Mouse (Mus musculus) T-cell, adult 2 months (primary cell): ENCODE measurements at regions not wholly inside any gene's neighbourhood (a gene's known extent, or its start where the extent isn't known, plus 50 kb on each side); places are given as distances from the start of the nearest gene placed in this dataset.

Experiments
- DNase-seq: peaks from one replicate; pipeline ENCODE4 v3.0.0; 2022; ENCODE audit warnings: low spot score

DNA sequence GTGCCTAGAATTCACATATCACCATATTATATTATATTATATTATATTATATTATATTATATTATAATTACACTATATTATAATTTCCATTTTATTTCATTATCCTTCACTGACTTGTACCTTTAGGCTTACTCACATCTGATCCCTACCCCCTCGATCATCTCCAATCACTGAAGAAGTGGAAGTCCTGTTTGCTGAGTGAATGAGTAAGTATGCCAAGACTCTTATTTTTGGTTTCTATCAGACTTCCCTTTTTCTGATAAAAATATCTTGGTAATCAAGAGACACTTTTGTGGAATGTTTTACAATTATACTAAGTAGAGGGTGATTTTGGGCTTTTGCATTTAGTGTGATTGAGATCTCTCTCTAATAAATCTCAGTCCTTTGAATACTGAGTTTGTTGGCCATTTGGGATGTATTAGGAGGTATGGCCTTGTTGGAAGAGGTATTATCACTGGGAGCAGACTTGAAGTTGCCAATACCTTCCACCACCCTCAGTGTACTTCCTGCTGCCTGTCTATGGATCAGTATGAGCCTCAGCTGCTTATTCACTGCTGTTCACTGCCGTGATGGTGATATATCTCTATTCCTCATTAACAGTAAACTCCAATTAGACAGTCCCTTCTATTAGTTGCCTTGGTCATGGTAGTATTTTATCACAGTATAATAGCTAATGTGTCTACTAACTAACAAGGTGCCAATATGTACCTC is 665.3 kb downstream of the Adgrl2 start:
- DNase-seq: no peak

DNA sequence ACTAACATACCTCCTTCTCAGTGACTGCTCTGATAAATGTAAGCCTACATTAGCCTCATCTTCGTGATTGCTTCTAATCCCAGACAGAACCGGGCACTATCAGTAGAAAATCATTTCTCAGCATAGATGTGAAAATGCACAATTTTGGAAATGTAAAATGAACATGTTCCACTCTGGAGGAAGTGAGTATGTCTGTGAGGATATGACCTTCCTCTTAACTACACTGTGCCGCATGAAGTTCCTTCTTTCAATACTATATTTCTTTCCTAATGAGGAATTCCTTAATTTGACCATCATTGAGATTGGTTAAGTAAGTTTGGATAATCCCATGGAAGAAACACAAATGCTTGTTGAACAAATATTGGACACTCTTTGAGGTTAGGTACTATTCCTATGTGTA is 668.5 kb downstream of the Adgrl2 start:
- DNase-seq: no peak

GRCm38 (mm10) chr3:148316198-148316597 is 674.2 kb downstream of the Adgrl2 start:
- DNase-seq: no peak

DNA sequence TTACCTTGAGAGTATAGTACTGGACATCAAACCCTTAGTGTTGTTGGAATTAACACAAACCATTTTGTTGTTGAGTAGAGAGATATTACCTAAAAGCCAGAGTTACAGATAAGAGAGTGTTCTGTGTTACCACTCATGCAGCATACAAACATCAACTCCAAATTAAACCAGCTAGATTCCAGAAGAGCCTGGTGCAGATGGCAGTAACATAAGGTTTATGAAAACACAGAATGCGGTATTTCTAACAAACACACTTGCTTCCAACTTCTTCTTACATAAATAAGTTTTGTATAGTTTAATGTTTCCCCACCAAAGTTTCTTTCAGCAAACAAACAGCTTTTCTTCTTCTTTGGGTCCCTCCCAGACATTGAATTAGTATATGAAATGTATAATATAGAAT is 675.1 kb downstream of the Adgrl2 start:
- DNase-seq: no peak

- no peak for DNase-seq
These were observed 694.8 kb downstream of the Adgrl2 start for GRCm38 (mm10) chr3:148295515-148295914.

GRCm38 (mm10) chr3:148278978-148279377 is 711.4 kb downstream of the Adgrl2 start:
- no peak for DNase-seq

DNA sequence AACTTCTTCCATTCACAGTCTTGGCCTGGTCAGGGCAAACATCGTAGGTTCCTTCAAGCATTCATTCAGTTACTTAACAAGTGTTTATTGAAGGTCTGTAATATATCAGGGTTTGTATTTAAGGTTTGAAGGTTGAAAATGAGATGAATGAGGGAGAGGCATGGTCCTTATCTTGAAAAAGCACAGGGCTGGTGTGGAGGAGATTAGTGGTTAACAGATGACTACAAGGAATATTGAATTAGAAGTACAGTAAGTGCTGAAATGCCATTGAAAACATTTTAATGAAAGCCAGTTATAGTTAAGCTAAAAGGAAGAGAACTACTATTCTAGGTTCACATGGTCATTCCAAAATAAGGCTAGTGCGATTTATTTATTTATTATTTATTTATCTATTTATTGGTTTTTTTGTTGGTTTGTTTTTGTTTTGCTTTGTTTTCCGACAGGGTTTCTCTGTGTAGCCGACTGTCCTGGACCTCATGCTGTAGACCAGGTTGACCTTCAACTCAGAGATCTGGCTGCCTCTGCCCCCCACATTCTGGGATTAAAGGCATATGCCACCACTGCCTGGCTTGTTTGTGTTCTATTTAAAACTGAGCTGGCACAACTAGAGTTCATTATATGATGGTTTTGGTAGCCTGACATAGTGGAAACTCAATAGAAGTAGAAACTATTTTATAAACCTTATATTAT is 718.1 kb downstream of the Adgrl2 start:
- DNase-seq: no peak

DNA sequence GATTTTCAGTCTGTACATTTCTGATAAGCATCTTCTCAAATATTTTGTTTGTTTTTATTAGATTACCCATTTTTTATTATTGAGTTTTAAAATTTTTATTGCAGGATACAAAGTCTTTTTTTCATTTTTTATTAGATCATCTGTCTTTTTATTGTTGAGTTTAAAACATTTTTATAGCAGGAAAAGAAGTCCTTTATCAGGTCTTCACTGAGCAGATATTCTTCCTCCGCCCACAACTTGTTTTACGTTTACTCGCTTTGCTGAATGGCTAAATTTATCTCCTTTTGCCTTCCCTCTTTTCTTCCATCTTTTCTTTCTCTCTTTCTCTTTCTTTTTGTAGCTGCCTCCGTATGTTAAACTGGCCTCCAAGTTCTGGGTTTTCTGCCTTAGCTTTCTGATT is 721.5 kb downstream of the Adgrl2 start:
- no peak for DNase-seq

- no peak for DNase-seq
These were observed 731.1 kb downstream of the Adgrl2 start for GRCm38 (mm10) chr3:148259211-148259610.

DNA sequence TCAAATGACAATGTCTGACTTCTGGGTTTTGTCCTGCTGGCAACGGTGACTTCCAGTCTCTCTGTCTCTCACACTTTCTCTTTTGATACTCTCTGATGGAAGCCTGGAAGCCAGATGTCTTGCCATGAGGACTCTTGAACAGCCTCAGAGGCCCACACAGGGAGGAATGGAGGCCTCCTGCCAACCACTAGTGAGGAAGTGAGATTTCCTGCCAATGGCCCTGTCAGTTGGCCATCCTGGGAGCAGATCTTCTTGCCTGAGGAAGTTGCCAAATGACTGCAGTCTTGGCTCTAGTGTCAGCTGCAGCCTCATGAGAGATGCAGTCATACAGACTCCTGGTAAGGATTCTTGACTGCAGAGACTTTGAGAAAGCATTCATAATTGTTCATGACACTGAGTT is 741.7 kb downstream of the Adgrl2 start:
- DNase-seq: no peak

DNA sequence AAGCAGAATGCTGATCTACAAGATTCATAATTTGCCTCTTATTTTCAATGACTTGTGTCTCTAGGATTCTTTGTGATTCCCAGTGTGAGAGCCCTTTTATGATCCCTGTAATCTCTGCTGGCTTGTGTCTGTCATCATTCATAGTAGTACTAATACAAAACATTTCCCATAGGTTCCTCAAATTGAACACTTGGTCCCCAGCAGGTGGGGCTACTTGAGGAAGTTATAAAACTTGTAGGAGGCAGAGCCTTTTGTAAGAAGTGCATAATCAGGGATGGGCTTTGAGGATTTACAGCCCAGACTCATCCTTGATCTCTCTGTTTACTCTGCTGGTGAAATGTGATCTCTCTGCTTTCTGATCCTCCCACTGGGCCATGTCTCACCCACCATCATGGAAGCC is 743.6 kb downstream of the Adgrl2 start:
- no peak for DNase-seq

DNA sequence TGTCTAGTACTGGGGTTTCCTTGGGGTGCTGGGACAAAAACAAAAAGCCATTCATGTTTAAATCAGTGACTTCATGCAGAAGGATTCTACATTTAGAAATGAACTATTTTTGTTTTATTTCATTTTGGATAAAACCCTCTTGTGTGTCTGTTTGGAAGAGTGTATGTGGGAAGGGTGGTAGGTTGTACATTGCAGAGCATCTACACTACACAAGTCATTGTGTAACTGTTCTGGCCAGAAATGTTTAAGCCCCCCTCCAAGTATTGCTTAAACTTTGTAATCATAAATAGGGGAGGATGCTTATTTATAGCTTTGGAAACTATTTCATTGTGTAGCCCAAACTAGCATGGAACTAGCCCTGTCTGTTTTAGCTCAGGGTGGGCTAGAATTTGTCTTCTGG is 752.3 kb downstream of the Adgrl2 start:
- DNase-seq: no peak

DNA sequence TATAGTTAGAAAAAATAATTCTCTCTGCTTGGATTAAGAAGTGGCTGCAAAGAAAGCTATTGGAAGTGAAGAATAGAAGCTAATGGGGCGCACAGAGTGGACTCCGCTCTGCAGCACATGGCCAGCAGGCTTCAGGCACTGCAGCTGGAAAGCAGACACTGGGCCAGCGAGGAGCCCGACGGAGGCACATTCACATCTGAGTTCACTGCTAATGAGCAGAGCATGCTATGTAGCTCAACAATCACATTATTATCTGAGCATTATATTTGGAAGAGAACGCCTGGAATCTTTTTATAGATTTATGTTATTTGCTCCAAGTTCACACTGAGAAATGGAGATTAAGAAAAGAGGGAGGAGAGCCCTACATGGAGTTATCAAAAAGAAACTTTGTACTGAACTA is 752.8 kb downstream of the Adgrl2 start:
- DNase-seq: no peak

GRCm38 (mm10) chr3:148233616-148234015 is 756.7 kb downstream of the Adgrl2 start:
- no peak for DNase-seq

DNA sequence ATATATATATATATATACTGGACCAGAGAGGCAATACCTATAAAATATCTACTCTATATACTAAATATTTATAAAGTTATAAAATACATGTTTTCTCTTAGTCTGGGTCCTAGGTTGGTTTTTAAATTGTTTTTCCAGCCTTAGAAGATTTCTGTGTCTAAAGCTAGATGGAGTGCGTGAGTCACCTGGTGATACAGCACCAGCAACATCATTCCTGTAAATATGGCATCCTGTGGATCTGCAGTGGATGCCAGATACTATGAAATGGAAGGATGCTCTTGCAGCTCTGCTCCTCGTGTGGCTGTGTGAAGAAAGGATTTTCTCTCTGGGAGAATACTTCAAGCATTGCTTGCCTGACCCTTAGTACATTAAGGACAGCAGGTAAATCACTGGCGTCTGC is 761.2 kb downstream of the Adgrl2 start:
- DNase-seq: no peak

DNA sequence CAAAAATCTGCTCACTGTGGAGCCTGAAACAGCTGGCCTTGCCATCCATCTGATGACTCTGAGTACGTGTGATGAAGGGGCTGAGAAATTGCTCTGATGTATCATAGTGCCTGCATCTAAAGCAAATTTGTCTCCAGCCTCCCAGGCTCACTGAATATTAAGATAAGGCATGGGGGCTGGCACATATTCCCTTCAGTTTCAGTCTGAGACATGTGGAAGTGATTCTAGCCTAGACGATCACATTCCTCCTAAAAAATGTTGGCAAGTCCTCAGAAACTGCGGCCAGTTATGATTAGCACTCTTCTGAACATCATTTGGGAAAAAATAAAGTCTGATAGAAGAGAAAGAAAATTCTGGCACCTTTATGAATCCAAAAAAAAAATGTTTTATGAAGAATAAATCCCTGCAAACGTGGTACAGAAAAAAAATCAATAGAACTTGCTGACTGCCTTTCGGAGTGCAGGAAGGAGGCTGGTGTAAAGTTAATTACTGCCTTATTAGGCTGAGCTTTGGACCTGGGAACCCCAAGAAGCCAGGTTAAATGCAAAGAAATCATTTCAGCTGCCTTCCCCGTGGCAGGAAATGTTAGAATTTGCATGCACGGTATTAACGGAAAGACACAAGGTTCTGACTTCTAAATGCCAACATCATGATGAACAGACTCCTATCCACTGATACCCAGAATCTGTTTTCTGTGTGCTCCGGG is 762.2 kb downstream of the Adgrl2 start:
- DNase-seq: no peak

- no peak for DNase-seq
These were observed 769.5 kb downstream of the Adgrl2 start for GRCm38 (mm10) chr3:148220826-148221225.

DNA sequence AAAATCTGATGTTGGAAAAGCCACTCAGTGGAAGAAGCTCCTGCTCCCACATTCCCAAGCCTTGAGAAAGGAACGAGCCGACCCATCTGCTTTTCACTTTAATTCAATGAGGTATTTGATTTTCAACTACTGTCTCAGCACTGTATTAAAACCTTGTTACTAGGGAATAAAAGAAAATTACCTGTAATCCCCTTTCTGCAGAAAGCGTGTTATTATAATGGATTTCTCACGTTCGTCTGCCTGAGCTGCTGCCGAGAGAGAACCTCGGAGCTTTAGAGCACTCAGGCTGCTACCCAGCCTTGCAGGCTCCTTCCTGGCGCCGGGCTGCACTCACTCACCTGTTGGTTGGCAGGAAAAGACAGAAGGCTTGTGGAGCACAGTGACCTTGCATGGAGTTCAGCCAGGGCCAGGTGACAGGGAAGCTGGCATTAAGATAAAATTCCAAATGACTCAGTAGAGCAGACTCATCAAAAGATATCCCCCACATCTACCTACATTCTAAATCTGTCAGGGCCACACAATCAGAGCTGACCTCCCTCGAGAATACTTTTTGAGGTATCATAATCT is 770.2 kb downstream of the Adgrl2 start:
- no peak for DNase-seq

GRCm38 (mm10) chr3:148202148-148202547 is 788.2 kb downstream of the Adgrl2 start:
- no peak for DNase-seq

DNA sequence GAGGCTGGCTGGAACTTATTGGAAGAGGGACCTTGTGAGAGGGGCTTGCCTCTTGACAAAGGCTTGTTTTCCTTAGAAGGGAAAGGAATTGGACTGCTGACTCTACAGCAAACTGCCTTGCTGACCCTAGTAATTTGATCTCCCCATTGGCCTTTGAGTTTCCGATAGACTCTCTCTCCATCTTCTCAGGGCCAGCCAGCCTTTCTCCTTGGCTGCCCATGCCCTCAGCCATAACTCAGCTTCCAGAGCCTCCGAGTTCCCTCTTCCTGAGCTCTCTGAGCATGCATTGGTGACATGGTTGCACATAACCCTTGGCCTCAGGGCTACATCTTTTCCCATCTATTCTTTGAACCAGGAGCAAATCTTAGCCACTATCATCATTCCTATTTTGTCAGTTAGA is 803.7 kb downstream of the Adgrl2 start:
- no peak for DNase-seq

GRCm38 (mm10) chr3:148167556-148167955 is 822.8 kb downstream of the Adgrl2 start:
- no peak for DNase-seq

DNA sequence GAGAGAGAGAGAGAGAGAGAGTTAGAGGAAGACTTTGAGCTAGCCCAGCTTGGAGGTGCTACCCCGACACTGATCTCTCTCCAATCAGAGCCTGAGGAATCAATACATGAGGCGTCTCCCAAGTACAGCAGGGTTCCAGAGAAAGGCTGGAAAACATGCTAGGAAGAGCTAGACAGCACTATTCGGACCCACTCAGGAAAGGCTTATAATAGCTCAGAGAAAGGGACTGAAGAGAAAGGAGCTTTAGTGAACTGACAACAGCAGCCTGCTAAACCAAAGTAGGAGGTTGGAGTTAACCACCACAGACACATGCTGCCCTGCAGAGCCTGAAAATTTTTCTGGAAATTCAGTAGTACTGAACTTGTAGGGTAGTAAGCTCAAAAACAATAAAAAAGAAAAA is 831.3 kb downstream of the Adgrl2 start:
- DNase-seq: no peak

- DNase-seq: no peak
These were observed 831.8 kb downstream of the Adgrl2 start for GRCm38 (mm10) chr3:148158533-148158932.
